Mouse (Mus musculus) cerebellum, postnatal 14 days (tissue): ENCODE measurements around the gene Endog.

Source experiments
- DNase-seq, 2 experiments: peaks; one replicate each; pipeline ENCODE4 v3.0.0; 2021; ENCODE audit warnings: mixed read lengths in 2 of 2

Gene Endog

GRCm38 (mm10) chr2:30212169-30212545, 40.9 kb downstream of the Endog start:
- DNase-seq = no peak

- no peak for DNase-seq
Observed at GRCm38 (mm10) chr2:30212951-30213350, 41.7 kb downstream of the Endog start.

- DNase-seq = no peak
Observed at GRCm38 (mm10) chr2:30214745-30215144, 43.5 kb downstream of the Endog start.

GRCm38 (mm10) chr2:30215493-30215892, 44.2 kb downstream of the Endog start:
- no peak for DNase-seq

GRCm38 (mm10) chr2:30216293-30216692, 45.0 kb downstream of the Endog start:
- DNase-seq = no peak
